Mouse (Mus musculus): ENCODE measurements around the gene Cnbp. TPM values are rescaled to one million over a fixed set of nuclear protein-coding genes. Genes with fewer than 3 reads are reported as not detected.

The Cnbp gene
- polyA plus RNA-seq (2012; fragmentation: generic; extraction: Trizol) = 196 TPM

DNA sequence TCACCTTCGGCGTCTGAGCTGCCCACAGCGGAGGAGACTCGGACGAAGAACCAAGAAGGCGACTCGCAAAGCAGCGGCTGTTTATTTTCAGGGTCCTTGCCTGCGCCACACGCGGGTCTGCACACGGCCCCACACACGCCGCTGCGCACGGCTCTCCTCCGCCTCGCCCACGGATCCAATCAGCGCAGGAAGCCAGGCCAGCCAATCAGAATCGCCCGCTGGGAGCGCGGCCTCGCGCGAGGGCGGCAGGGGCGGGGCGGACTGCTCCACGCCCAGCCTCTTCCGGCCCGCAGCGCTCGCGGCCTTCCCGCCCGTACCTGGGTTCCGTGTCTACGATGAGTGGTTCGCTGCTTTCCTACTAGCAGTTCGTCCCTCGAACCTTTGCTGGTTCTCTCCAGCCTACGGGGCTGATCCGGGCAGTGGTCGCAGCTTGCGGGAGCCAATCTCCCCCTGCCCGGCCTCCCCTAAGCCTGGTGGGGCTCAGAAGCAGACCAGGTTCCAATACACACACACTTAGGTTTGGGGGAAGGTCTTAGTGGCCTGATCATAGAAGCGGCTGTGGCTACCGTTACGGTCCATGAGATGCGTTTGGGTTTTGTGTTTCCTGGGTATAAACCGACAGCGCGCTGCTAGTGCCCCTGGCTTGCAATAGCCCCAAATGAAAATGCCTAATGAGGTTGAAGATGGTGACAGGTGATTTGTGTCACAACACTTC, at the start of gene Cnbp:
Cnbp (minus strand) TSS at position 207 of the 715 bp plus-strand sequence.
- peak within 1 kb of the TSS; percentile 92 for H3K4me2 ChIP-seq (ENCODE audit: low read depth)
- H3K36me3 ChIP-seq (ENCODE audit: control insufficient read depth, insufficient read depth) = peaks cover 5% of the 10 kb centered on the region
- H3ac ChIP-seq (ENCODE audit: control insufficient read depth, insufficient read length) = peak within 1 kb of the TSS; percentile 89
- peaks cover 48% of the 10 kb centered on the region for H3K79me2 ChIP-seq (ENCODE audit: control insufficient read depth, insufficient read depth)
- no peaks in the 10 kb centered on the region for H3K27me3 ChIP-seq (ENCODE audit: control insufficient read depth, insufficient read depth, insufficient read length)
- TF ChIP-seq MYOG (IDR thresholded peaks at IDR 0.05; ENCODE audit: control insufficient read depth in 1 of 3, insufficient read depth in 1 of 3, insufficient read length in 2 of 3, low read depth in 2 of 3) = no peak
- TF ChIP-seq TCF12 (IDR thresholded peaks at IDR 0.05; ENCODE audit: insufficient read depth, poor library complexity, severe bottlenecking) = no peak
- TF ChIP-seq POLR2AphosphoS2 (IDR thresholded peaks at IDR 0.05; ENCODE audit: insufficient read length, low read depth) = peak; percentile 87
- TF ChIP-seq MYOD1 (IDR thresholded peaks at IDR 0.05; ENCODE audit: control insufficient read depth in 1 of 3, insufficient read length in 2 of 3, low read depth in 2 of 3) = no peak
- TF ChIP-seq MAX (IDR thresholded peaks at IDR 0.05; ENCODE audit: low read depth) = no peak
- peak; percentile 7 for TF ChIP-seq SRF (IDR thresholded peaks at IDR 0.05; ENCODE audit: control insufficient read depth, insufficient read length, low read depth)
- TF ChIP-seq CEBPB (IDR thresholded peaks at IDR 0.05; ENCODE audit: insufficient read depth, poor library complexity, severe bottlenecking) = no peak
- TF ChIP-seq TCF3 (IDR thresholded peaks at IDR 0.05; ENCODE audit: insufficient read length, low read depth) = no peak
- TF ChIP-seq POLR2A (IDR thresholded peaks at IDR 0.05; ENCODE audit: insufficient read length, low read depth) = peak; percentile 86
- no peak for TF ChIP-seq E2F4 (IDR thresholded peaks at IDR 0.05; ENCODE audit: insufficient read depth)
- no peak for TF ChIP-seq USF1 (IDR thresholded peaks at IDR 0.05; ENCODE audit: low read depth)
- peak; percentile 39 for TF ChIP-seq REST (IDR thresholded peaks at IDR 0.05; ENCODE audit: insufficient read depth, insufficient read length)
- H3K4me3 ChIP-seq = peak within 1 kb of the TSS; percentile 83

DNA sequence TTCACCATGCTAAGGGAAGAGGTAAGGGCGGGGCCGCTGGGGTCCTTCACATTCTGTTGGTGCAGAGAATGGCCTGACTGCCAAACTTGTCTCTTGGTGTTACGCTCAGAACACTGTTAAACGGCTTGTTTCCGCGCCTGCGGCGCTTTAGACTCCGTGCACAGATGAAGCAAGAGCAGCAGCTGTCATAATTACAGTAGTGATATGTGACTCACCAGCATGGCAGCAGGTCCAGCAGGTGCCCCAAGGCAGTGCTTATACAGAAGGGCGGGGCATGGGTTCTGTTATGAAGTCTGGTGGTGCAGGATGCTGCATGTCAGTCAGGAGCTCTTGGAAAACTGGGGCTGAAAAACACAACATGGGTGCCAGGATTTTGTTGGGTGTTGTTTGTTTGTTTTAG, 47.1 kb upstream of the Cnbp start:
- TF ChIP-seq POLR2A (IDR thresholded peaks at IDR 0.05; ENCODE audit: insufficient read length, low read depth) = no peak
- no peak for TF ChIP-seq USF1 (IDR thresholded peaks at IDR 0.05; ENCODE audit: low read depth)
- TF ChIP-seq MYOG (IDR thresholded peaks at IDR 0.05; ENCODE audit: control insufficient read depth in 1 of 3, insufficient read depth in 1 of 3, insufficient read length in 2 of 3, low read depth in 2 of 3) = peak in 2 of 3 experiments; percentile 39 to 77
- TF ChIP-seq MAX (IDR thresholded peaks at IDR 0.05; ENCODE audit: low read depth) = no peak
- peak; percentile 48; the same call in 1 of the 2 replicates for TF ChIP-seq CEBPB (IDR thresholded peaks at IDR 0.05; ENCODE audit: insufficient read depth, poor library complexity, severe bottlenecking)
- TF ChIP-seq TCF3 (IDR thresholded peaks at IDR 0.05; ENCODE audit: insufficient read length, low read depth) = no peak
- peak in 2 of 3 experiments; percentile 54 to 86 for TF ChIP-seq MYOD1 (IDR thresholded peaks at IDR 0.05; ENCODE audit: control insufficient read depth in 1 of 3, insufficient read length in 2 of 3, low read depth in 2 of 3)
- no peak for TF ChIP-seq POLR2AphosphoS2 (IDR thresholded peaks at IDR 0.05; ENCODE audit: insufficient read length, low read depth)
- TF ChIP-seq REST (IDR thresholded peaks at IDR 0.05; ENCODE audit: insufficient read depth, insufficient read length) = no peak
- no peaks in the 10 kb centered on the region for H3K79me2 ChIP-seq (ENCODE audit: control insufficient read depth, insufficient read depth)
- H3K27me3 ChIP-seq (ENCODE audit: control insufficient read depth, insufficient read depth, insufficient read length) = no peaks in the 10 kb centered on the region
- H3K4me3 ChIP-seq = no peak overlapping the region
- no peak overlapping the region for H3K4me2 ChIP-seq (ENCODE audit: low read depth)
- H3K36me3 ChIP-seq (ENCODE audit: control insufficient read depth, insufficient read depth) = peaks cover 49% of the 10 kb centered on the region
- H3ac ChIP-seq (ENCODE audit: control insufficient read depth, insufficient read length) = no peak overlapping the region

DNA sequence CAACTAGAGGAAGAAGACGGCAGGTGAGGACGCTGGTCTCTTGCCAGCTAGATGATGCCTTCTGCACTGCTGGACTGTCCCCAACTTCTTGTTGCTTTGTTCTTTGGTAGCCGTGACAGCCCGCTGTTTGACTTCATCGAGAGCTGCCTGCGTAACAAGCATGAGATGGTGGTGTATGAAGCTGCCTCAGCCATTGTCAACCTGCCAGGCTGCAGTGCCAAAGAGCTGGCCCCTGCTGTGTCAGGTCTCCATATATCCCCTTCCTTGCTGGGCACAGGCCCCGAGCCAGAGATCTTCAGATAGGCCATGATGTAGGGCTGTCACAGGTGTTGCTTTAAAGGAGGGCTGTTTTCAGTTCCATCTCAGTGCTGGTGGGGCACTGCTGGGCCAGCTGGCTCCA, 43.0 kb upstream of the Cnbp start:
- Histone ChIP-seq H3K27me3 (ENCODE audit: control insufficient read depth, insufficient read depth, insufficient read length) (no peaks in the 10 kb centered on the region), H3K79me2 (ENCODE audit: control insufficient read depth, insufficient read depth) (peaks cover 11% of the 10 kb centered on the region), H3K36me3 (ENCODE audit: control insufficient read depth, insufficient read depth) (peaks cover 44% of the 10 kb centered on the region), H3K4me3 (no peak overlapping the region), H3ac (ENCODE audit: control insufficient read depth, insufficient read length) (no peak overlapping the region), H3K4me2 (ENCODE audit: low read depth) (no peak overlapping the region)
- TF ChIP-seq TCF3 (IDR thresholded peaks at IDR 0.05; ENCODE audit: insufficient read length, low read depth) = no peak
- no peak for TF ChIP-seq MYOG (IDR thresholded peaks at IDR 0.05; ENCODE audit: control insufficient read depth in 1 of 3, insufficient read depth in 1 of 3, insufficient read length in 2 of 3, low read depth in 2 of 3)
- TF ChIP-seq POLR2A (IDR thresholded peaks at IDR 0.05; ENCODE audit: insufficient read length, low read depth) = no peak
- no peak for TF ChIP-seq REST (IDR thresholded peaks at IDR 0.05; ENCODE audit: insufficient read depth, insufficient read length)

DNA sequence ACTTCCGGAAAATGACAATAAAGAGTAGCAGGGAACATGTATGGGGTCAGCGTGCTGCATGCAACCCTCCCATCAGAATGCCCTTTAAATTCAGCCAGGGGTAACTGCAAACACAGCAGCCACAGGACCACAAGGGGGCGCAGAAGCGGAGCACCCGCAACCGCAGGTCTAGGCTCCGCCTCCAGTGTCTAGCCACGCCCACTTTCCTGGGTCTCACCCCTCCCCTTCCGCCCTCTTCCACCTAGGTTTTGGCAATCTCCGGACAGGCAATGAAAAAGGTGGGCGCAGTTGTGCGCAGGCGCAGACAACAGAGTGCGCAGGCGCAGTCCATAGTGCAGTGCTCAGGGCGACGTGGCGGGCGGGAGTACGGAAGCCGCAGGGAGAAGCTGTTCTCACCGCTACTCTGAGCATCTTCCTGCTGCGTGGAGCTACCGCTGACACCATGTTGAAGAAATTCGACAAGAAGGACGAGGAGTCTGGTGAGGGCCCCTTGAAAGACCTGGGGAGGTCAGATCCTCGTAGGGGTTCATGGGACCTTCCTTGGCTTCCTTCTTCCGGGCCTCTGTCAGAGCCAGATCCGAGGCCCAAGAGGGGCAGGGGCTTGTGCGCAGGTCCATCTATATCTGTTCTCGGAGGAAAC, 36.8 kb upstream of the Cnbp start, which contains the start of gene Copg1:
Copg1 (plus strand) TSS at position 221 of the 640 bp plus-strand sequence.
- peaks cover 23% of the 10 kb centered on the region for H3K79me2 ChIP-seq (ENCODE audit: control insufficient read depth, insufficient read depth)
- TF ChIP-seq MYOG (IDR thresholded peaks at IDR 0.05; ENCODE audit: control insufficient read depth in 1 of 3, insufficient read depth in 1 of 3, insufficient read length in 2 of 3, low read depth in 2 of 3) = peak in 1 of 3 experiments; percentile 16
- no peak for TF ChIP-seq TCF12 (IDR thresholded peaks at IDR 0.05; ENCODE audit: insufficient read depth, poor library complexity, severe bottlenecking)
- peak; percentile 26 for TF ChIP-seq REST (IDR thresholded peaks at IDR 0.05; ENCODE audit: insufficient read depth, insufficient read length)
- peak; percentile 99 for TF ChIP-seq POLR2A (IDR thresholded peaks at IDR 0.05; ENCODE audit: insufficient read length, low read depth)
- TF ChIP-seq POLR2AphosphoS2 (IDR thresholded peaks at IDR 0.05; ENCODE audit: insufficient read length, low read depth) = peak; percentile 95
- TF ChIP-seq SRF (IDR thresholded peaks at IDR 0.05; ENCODE audit: control insufficient read depth, insufficient read length, low read depth) = no peak
- H3ac ChIP-seq (ENCODE audit: control insufficient read depth, insufficient read length) = peak within 1 kb of the TSS; percentile 8
- no peaks in the 10 kb centered on the region for H3K27me3 ChIP-seq (ENCODE audit: control insufficient read depth, insufficient read depth, insufficient read length)
- peaks cover 15% of the 10 kb centered on the region for H3K36me3 ChIP-seq (ENCODE audit: control insufficient read depth, insufficient read depth)
- peak within 1 kb of the TSS; percentile 91 for H3K4me3 ChIP-seq
- peak within 1 kb of the TSS; percentile 92 for H3K4me2 ChIP-seq (ENCODE audit: low read depth)
